Mouse (Mus musculus): ENCODE measurements at regions not wholly inside any gene's neighbourhood (a gene's known extent, or its start where the extent isn't known, plus 50 kb on each side); places are given as distances from the start of the nearest gene placed in this dataset.

GRCm38 (mm10) chr2:117819701-117820225 is 291.9 kb upstream of the Thbs1 start:
- DNase-seq (ENCODE audit: low read depth), result no peak

GRCm38 (mm10) chr2:117820708-117821107 is 291.0 kb upstream of the Thbs1 start:
- no peak for DNase-seq (ENCODE audit: low read depth)

GRCm38 (mm10) chr2:117825088-117825487 is 286.6 kb upstream of the Thbs1 start:
- no peak for DNase-seq (ENCODE audit: low read depth)

GRCm38 (mm10) chr2:117827278-117827677 is 284.4 kb upstream of the Thbs1 start:
- DNase-seq (ENCODE audit: low read depth), result no peak

- DNase-seq (ENCODE audit: low read depth), result no peak
Measured at GRCm38 (mm10) chr2:117838387-117838786, 273.3 kb upstream of the Thbs1 start.

GRCm38 (mm10) chr2:117840406-117840805 is 271.3 kb upstream of the Thbs1 start:
- no peak for DNase-seq (ENCODE audit: low read depth)

- no peak for DNase-seq (ENCODE audit: low read depth)
Measured at GRCm38 (mm10) chr2:117842309-117842986, 269.2 kb upstream of the Thbs1 start.

- DNase-seq (ENCODE audit: low read depth), result no peak
Measured at GRCm38 (mm10) chr2:117852442-117852841, 259.2 kb upstream of the Thbs1 start.

- DNase-seq (ENCODE audit: low read depth), result no peak
Measured at GRCm38 (mm10) chr2:117862301-117862700, 249.4 kb upstream of the Thbs1 start.

GRCm38 (mm10) chr2:117865119-117865518 is 246.6 kb upstream of the Thbs1 start:
- DNase-seq (ENCODE audit: low read depth), result no peak

- DNase-seq (ENCODE audit: low read depth), result no peak
Measured at GRCm38 (mm10) chr2:117866946-117867345, 244.7 kb upstream of the Thbs1 start.

GRCm38 (mm10) chr2:117867409-117867808 is 244.3 kb upstream of the Thbs1 start:
- DNase-seq (ENCODE audit: low read depth), result no peak

- no peak for DNase-seq (ENCODE audit: low read depth)
Measured at GRCm38 (mm10) chr2:117868857-117869256, 242.8 kb upstream of the Thbs1 start.

GRCm38 (mm10) chr2:117871507-117872282 is 240.0 kb upstream of the Thbs1 start:
- DNase-seq (ENCODE audit: low read depth), result no peak

- no peak for DNase-seq (ENCODE audit: low read depth)
Measured at GRCm38 (mm10) chr2:117877816-117878215, 233.9 kb upstream of the Thbs1 start.

- DNase-seq (ENCODE audit: low read depth), result no peak
Measured at GRCm38 (mm10) chr2:117882136-117882535, 229.5 kb upstream of the Thbs1 start.

GRCm38 (mm10) chr2:117882890-117883289 is 228.8 kb upstream of the Thbs1 start:
- no peak for DNase-seq (ENCODE audit: low read depth)

- no peak for DNase-seq (ENCODE audit: low read depth)
Measured at GRCm38 (mm10) chr2:117886516-117886915, 225.2 kb upstream of the Thbs1 start.

GRCm38 (mm10) chr2:117901311-117901710 is 210.4 kb upstream of the Thbs1 start:
- DNase-seq (ENCODE audit: low read depth), result no peak

GRCm38 (mm10) chr2:117902837-117903236 is 208.8 kb upstream of the Thbs1 start:
- no peak for DNase-seq (ENCODE audit: low read depth)

GRCm38 (mm10) chr2:117903705-117904104 is 208.0 kb upstream of the Thbs1 start:
- DNase-seq (ENCODE audit: low read depth), result no peak

GRCm38 (mm10) chr2:117906509-117906908 is 205.2 kb upstream of the Thbs1 start:
- no peak for DNase-seq (ENCODE audit: low read depth)

GRCm38 (mm10) chr2:117910781-117911180 is 200.9 kb upstream of the Thbs1 start:
- DNase-seq (ENCODE audit: low read depth), result no peak
